Comparison of ENCODE assay signal across 24 mouse cellular contexts in genomic region chr8:97860201-97860600, GRCm38 (mm10).
DNase-seq lines count a peak whose midpoint lies in the region; ATAC-seq and TF ChIP-seq lines count a peak whose summit lies in the region.
"Had no signal": no experiment of that assay in that cellular context is flagged by ENCODE, and none has a peak within 500 bp of the region (broad histone marks: within the 10 kb centered on the region; RNA-seq: fewer than 3 reads in every experiment).

No protein-coding gene starts in this region.

- H3K9me3 ChIP-seq in midbrain, embryonic 14.5 days (ENCODE audit: control insufficient read depth, low read length): no peaks in the 10 kb centered on the region
- no peaks in the 10 kb centered on the region for H3K9me3 ChIP-seq in midbrain, embryonic 10.5 days (replicated peaks)
- H3K9me3 ChIP-seq: embryonic facial prominence, embryonic 10.5 days; embryonic facial prominence, embryonic 12.5 days; forebrain, embryonic 13.5 days; forebrain, embryonic 15.5 days had no signal

- no peak overlapping the region for H3K9ac ChIP-seq in midbrain, embryonic 14.5 days (replicated peaks; ENCODE audit: low read length)
- H3K9ac ChIP-seq: embryonic facial prominence, embryonic 12.5 days; forebrain, embryonic 13.5 days; forebrain, embryonic 15.5 days; forebrain, postnatal 0 days had no signal

- WGBS in midbrain, embryonic 14.5 days: 49% methylated on average over 9 of the region's 9 CpGs
- WGBS in midbrain, embryonic 10.5 days: 81% methylated on average over 9 of the region's 9 CpGs

- H3K4me1 ChIP-seq in midbrain, embryonic 14.5 days (ENCODE audit: control insufficient read depth, insufficient read depth, low read length): no peaks in the 10 kb centered on the region
- no peaks in the 10 kb centered on the region for H3K4me1 ChIP-seq in midbrain, embryonic 10.5 days
- H3K4me1 ChIP-seq: embryonic facial prominence, embryonic 10.5 days; embryonic facial prominence, embryonic 12.5 days; forebrain, embryonic 13.5 days; forebrain, embryonic 15.5 days had no signal

- H3K4me2 ChIP-seq in midbrain, embryonic 14.5 days (ENCODE audit: low read length): no peak overlapping the region
- H3K4me2 ChIP-seq: embryonic facial prominence, embryonic 12.5 days; forebrain, embryonic 13.5 days; forebrain, embryonic 15.5 days had no signal

- no peak overlapping the region for H3K4me3 ChIP-seq in midbrain, embryonic 14.5 days (replicated peaks; ENCODE audit: low read depth, low read length)
- H3K4me3 ChIP-seq in midbrain, embryonic 10.5 days: no peak overlapping the region
- H3K4me3 ChIP-seq: embryonic facial prominence, embryonic 10.5 days; embryonic facial prominence, embryonic 12.5 days; forebrain, embryonic 13.5 days; forebrain, embryonic 15.5 days had no signal

- H3K27me3 ChIP-seq in midbrain, embryonic 14.5 days (ENCODE audit: control insufficient read depth, insufficient read depth, low read length): no peaks in the 10 kb centered on the region
- no peaks in the 10 kb centered on the region for H3K27me3 ChIP-seq in midbrain, embryonic 10.5 days (ENCODE audit: low read depth, poor library complexity, severe bottlenecking)
- H3K27me3 ChIP-seq: CH12.LX; embryonic facial prominence, embryonic 12.5 days; forebrain, embryonic 13.5 days; forebrain, embryonic 15.5 days; Patski had no signal

- no peak for ATAC-seq in midbrain, embryonic 14.5 days (ENCODE audit: low FRiP score, low TSS enrichment)
- ATAC-seq: activated CD4-positive, CD25-positive, alpha-beta regulatory T cell, adult 4 months; CD4-positive, CD25-positive, alpha-beta regulatory T cell, adult 4 months; forebrain, embryonic 13.5 days; forebrain, embryonic 15.5 days; forebrain, postnatal 0 days; Patski had no signal

- TF ChIP-seq CTCF in brain, embryonic 14.5 days (IDR thresholded peaks at IDR 0.05; ENCODE audit: borderline replicate concordance, extremely low read depth, insufficient read depth, insufficient read length): no peak

- H3K36me3 ChIP-seq in midbrain, embryonic 14.5 days (ENCODE audit: control insufficient read depth, insufficient read depth, low read length): no peaks in the 10 kb centered on the region
- H3K36me3 ChIP-seq in midbrain, embryonic 10.5 days: no peaks in the 10 kb centered on the region
- H3K36me3 ChIP-seq: embryonic facial prominence, embryonic 10.5 days; embryonic facial prominence, embryonic 12.5 days; forebrain, embryonic 15.5 days had no signal

- no peak for TF ChIP-seq POLR2A in brain, embryonic 14.5 days (IDR thresholded peaks at IDR 0.05; ENCODE audit: borderline replicate concordance, extremely low read depth, insufficient read depth, insufficient read length, poor library complexity, severe bottlenecking)

- no peak overlapping the region for H3K27ac ChIP-seq in midbrain, embryonic 14.5 days (replicated peaks; ENCODE audit: low read depth, low read length)
- no peak overlapping the region for H3K27ac ChIP-seq in midbrain, embryonic 10.5 days (replicated peaks)
- H3K27ac ChIP-seq: embryonic facial prominence, embryonic 10.5 days; embryonic facial prominence, embryonic 12.5 days; forebrain, embryonic 13.5 days; forebrain, embryonic 15.5 days had no signal

- DNase-seq in midbrain, embryonic 14.5 days: peak; percentile 71
- DNase-seq in midbrain, embryonic 10.5 days (ENCODE audit: low spot score): no peak
- peak; percentile 4 for DNase-seq in retina, postnatal 1 day
- DNase-seq in retina, embryonic 14.5 days (ENCODE audit: low spot score): no peak
- peak; percentile 64 for DNase-seq in brain, embryonic 14.5 days (ENCODE audit: low read depth)
- no peak for DNase-seq in layer of hippocampus, postnatal 14 days (ENCODE audit: low spot score in 2 of 2)
- DNase-seq: adrenal gland, adult 8-10 months; adrenal gland, postnatal 14 days; adrenal gland, postnatal 36 days; B cell, adult 2 months; cerebellum, adult 11 months; cerebellum, adult 18-20 months; cerebellum, adult 8-10 months; cerebellum, postnatal 10 days; cerebellum, postnatal 25 days; forebrain, postnatal 0 days had no signal

Comparison
In these comparisons a context has a peak if more than half of its experiments do, and no peak if none do; other contexts are left out.
1. DNase-seq: peak in midbrain, embryonic 14.5 days (single experiment), retina, postnatal 1 day (single experiment) and brain, embryonic 14.5 days (single experiment); none in midbrain, embryonic 10.5 days (single experiment), retina, embryonic 14.5 days (single experiment) and layer of hippocampus, postnatal 14 days (0 of 2).